ENCODE assay signal across 18 mouse cellular contexts in the genomic region with DNA sequence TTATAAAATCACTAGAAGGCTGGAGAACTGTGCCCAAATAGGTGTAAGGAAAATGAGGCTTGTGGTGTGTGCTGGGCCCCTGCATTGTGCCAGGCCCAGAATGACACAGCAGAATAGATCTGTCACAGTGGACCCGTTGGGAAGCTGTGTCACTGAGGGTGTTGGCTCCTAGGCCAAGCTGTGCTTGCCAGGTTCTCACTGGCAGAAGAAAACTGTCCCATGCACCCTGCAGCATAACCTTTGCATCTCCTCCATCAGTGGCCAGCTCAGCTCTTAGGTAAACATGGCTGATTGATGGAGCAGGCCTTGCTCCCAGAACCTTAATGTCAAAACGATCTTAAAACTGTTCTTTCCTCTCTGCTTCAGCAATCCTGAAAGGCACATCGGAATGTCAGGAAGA. TPM values are rescaled to one million over a fixed set of nuclear protein-coding genes. Genes with fewer than 3 reads are reported as not detected.
DNase-seq lines count a peak whose midpoint lies in the region; ATAC-seq and TF ChIP-seq lines count a peak whose summit lies in the region.
"Had no signal": no experiment of that assay in that cellular context is flagged by ENCODE, and none has a peak within 500 bp of the region (broad histone marks: within the 10 kb centered on the region; RNA-seq: fewer than 3 reads in every experiment).

No protein-coding gene starts in this region.

- peak; percentile 42 for DNase-seq in adrenal gland, adult 2 months
- no peak for DNase-seq in adrenal gland, postnatal 14 days
- peak; percentile 38 for DNase-seq in intestine, embryonic 14.5 days (ENCODE audit: low spot score)
- DNase-seq in frontal cortex, postnatal 25 days (ENCODE audit: low spot score in 2 of 2), result no peak
- DNase-seq in gastrocnemius, postnatal 10 days, result no peak
- DNase-seq: embryo, embryonic 11 days; gastrocnemius, adult 2 months; lung, postnatal 4 days; right cerebral cortex, postnatal 4 days had no signal

- no peak for ATAC-seq in intestine, embryonic 14.5 days (replicated peaks; ENCODE audit: low FRiP score, low TSS enrichment, low read depth)
- ATAC-seq in intestine, postnatal 0 days, result no peak
- no peak for ATAC-seq in kidney, embryonic 15.5 days (replicated peaks; ENCODE audit: low FRiP score)
- ATAC-seq: forebrain, embryonic 15.5 days; midbrain, embryonic 16.5 days had no signal

- H3K4me1 ChIP-seq in intestine, embryonic 14.5 days (replicated peaks; ENCODE audit: control insufficient read depth, insufficient read depth, low read length), result no peaks in the 10 kb centered on the region
- H3K4me1 ChIP-seq in intestine, postnatal 0 days (replicated peaks; ENCODE audit: control insufficient read depth, insufficient read depth, low read length), result no peaks in the 10 kb centered on the region
- peaks cover 41% of the 10 kb centered on the region for H3K4me1 ChIP-seq in kidney, embryonic 15.5 days
- peaks cover 30% of the 10 kb centered on the region for H3K4me1 ChIP-seq in megakaryocyte, embryonic 14.5 days
- H3K4me1 ChIP-seq: forebrain, embryonic 15.5 days; neural tube, embryonic 12.5 days had no signal

- H3K27me3 ChIP-seq in intestine, embryonic 14.5 days (replicated peaks; ENCODE audit: control insufficient read depth, insufficient read depth, low read length), result no peaks in the 10 kb centered on the region
- no peaks in the 10 kb centered on the region for H3K27me3 ChIP-seq in intestine, postnatal 0 days (replicated peaks; ENCODE audit: control insufficient read depth, insufficient read depth, low read length)
- no peaks in the 10 kb centered on the region for H3K27me3 ChIP-seq in kidney, embryonic 15.5 days
- H3K27me3 ChIP-seq in megakaryocyte, embryonic 14.5 days (replicated peaks), result no peaks in the 10 kb centered on the region
- H3K27me3 ChIP-seq: forebrain, embryonic 15.5 days; hindbrain, embryonic 13.5 days; neural tube, embryonic 12.5 days had no signal

- H3K9ac ChIP-seq in intestine, embryonic 14.5 days (ENCODE audit: low read length), result no peak overlapping the region
- no peak overlapping the region for H3K9ac ChIP-seq in intestine, postnatal 0 days (ENCODE audit: low read depth, low read length)
- H3K9ac ChIP-seq in kidney, embryonic 15.5 days, result no peak overlapping the region
- H3K9ac ChIP-seq: forebrain, embryonic 15.5 days; hindbrain, embryonic 13.5 days; neural tube, embryonic 12.5 days had no signal

- no peak for TF ChIP-seq CTCF in intestine, postnatal 0 days (IDR thresholded peaks at IDR 0.05; ENCODE audit: low read depth)

- no peaks in the 10 kb centered on the region for H3K36me3 ChIP-seq in intestine, embryonic 14.5 days (ENCODE audit: control insufficient read depth, insufficient read depth, low read length)
- H3K36me3 ChIP-seq in intestine, postnatal 0 days (ENCODE audit: control insufficient read depth, insufficient read depth), result no peaks in the 10 kb centered on the region
- H3K36me3 ChIP-seq in kidney, embryonic 15.5 days, result no peaks in the 10 kb centered on the region
- no peaks in the 10 kb centered on the region for H3K36me3 ChIP-seq in megakaryocyte, embryonic 14.5 days (replicated peaks; ENCODE audit: low read length)
- H3K36me3 ChIP-seq: forebrain, embryonic 15.5 days; hindbrain, embryonic 13.5 days; neural tube, embryonic 12.5 days had no signal

- H3K4me3 ChIP-seq in intestine, embryonic 14.5 days (ENCODE audit: low read depth, low read length), result no peak overlapping the region
- H3K4me3 ChIP-seq in intestine, postnatal 0 days (ENCODE audit: low read depth, low read length), result no peak overlapping the region
- no peak overlapping the region for H3K4me3 ChIP-seq in kidney, embryonic 15.5 days (replicated peaks)
- H3K4me3 ChIP-seq in megakaryocyte, embryonic 14.5 days (replicated peaks), result peak overlapping the region; percentile 15
- H3K4me3 ChIP-seq: forebrain, embryonic 15.5 days; gastrocnemius, adult 2 months; hindbrain, embryonic 13.5 days; layer of hippocampus, adult 2 months; neural tube, embryonic 12.5 days had no signal

- WGBS in intestine, embryonic 14.5 days, result 24% methylated on average over 3 of the region's 3 CpGs
- 37% methylated on average over 3 of the region's 3 CpGs for WGBS in intestine, postnatal 0 days
- 27% methylated on average over 3 of the region's 3 CpGs for WGBS in kidney, embryonic 15.5 days

- no peaks in the 10 kb centered on the region for H3K9me3 ChIP-seq in intestine, embryonic 14.5 days (ENCODE audit: control insufficient read depth, low read length)
- H3K9me3 ChIP-seq in intestine, postnatal 0 days (ENCODE audit: control insufficient read depth), result no peaks in the 10 kb centered on the region
- H3K9me3 ChIP-seq in kidney, embryonic 15.5 days (replicated peaks), result no peaks in the 10 kb centered on the region
- no peaks in the 10 kb centered on the region for H3K9me3 ChIP-seq in megakaryocyte, embryonic 14.5 days
- H3K9me3 ChIP-seq: forebrain, embryonic 15.5 days; hindbrain, embryonic 13.5 days; neural tube, embryonic 12.5 days had no signal

- H3K4me2 ChIP-seq in intestine, embryonic 14.5 days (ENCODE audit: low read length), result no peak overlapping the region
- H3K4me2 ChIP-seq in intestine, postnatal 0 days (replicated peaks; ENCODE audit: low read depth), result no peak overlapping the region
- no peak overlapping the region for H3K4me2 ChIP-seq in kidney, embryonic 15.5 days
- H3K4me2 ChIP-seq: forebrain, embryonic 15.5 days; hindbrain, embryonic 13.5 days; neural tube, embryonic 12.5 days had no signal

- H3K27ac ChIP-seq in intestine, embryonic 14.5 days (ENCODE audit: low read depth), result no peak overlapping the region
- no peak overlapping the region for H3K27ac ChIP-seq in intestine, postnatal 0 days (ENCODE audit: low read depth, low read length)
- H3K27ac ChIP-seq in kidney, embryonic 15.5 days, result 0 out of 2 replicates have a peak overlapping the region, but pooled peaks have one; percentile 9
- H3K27ac ChIP-seq: forebrain, embryonic 15.5 days; gastrocnemius, adult 2 months; hindbrain, embryonic 13.5 days; layer of hippocampus, adult 2 months; neural tube, embryonic 12.5 days had no signal

RNA-seq across cellular contexts. Expression of a gene that starts 4.6 kb away (rescaled TPM):
- total RNA-seq in adrenal gland, adult 2 months (2021), result under 1 TPM in 1 of 2 experiments, not detected in 1; 0.69 TPM
- 0.24 TPM in 1 of 2 replicates, not detected in the other for polyA plus RNA-seq in adrenal gland, adult 2 months (2012; rRNA removed)
- 0.34 and 0.41 TPM in 2 replicates for total RNA-seq in adrenal gland, postnatal 14 days (2021)
- not detected in 2 replicates for polyA plus RNA-seq in intestine, embryonic 14.5 days (2014; fragmentation: Nextera tagmentation; extraction: Ambion mirVana)
- polyA plus RNA-seq in intestine, postnatal 0 days (2015; fragmentation: Nextera tagmentation; extraction: Ambion mirVana), result 6.2 and 6.6 TPM in 2 replicates
- 0.19 and 0.42 TPM in 2 replicates for polyA plus RNA-seq in kidney, embryonic 15.5 days (2015; fragmentation: Nextera tagmentation; extraction: Ambion mirVana)
- polyA plus RNA-seq in megakaryocyte, embryonic 14.5 days (2012; ENCODE audit: insufficient read depth, low replicate concordance), result not detected in 2 replicates
- under 1 TPM; 0.21 to 0.38 TPM for total RNA-seq in gastrocnemius, postnatal 10 days (2021)
- total RNA-seq: gastrocnemius, adult 2 months; layer of hippocampus, adult 2 months had no signal
- polyA plus RNA-seq: hindbrain, embryonic 13.5 days; midbrain, embryonic 16.5 days; neural tube, embryonic 12.5 days had no signal

RNA-seq across cellular contexts. Expression of a gene that starts 11.9 kb away (rescaled TPM):
- 100 to 1,000 TPM; 134 to 204 TPM for total RNA-seq in adrenal gland, adult 2 months (2021)
- 29.0 and 30.5 TPM in 2 replicates for polyA plus RNA-seq in adrenal gland, adult 2 months (2012; rRNA removed)
- 253 and 277 TPM in 2 replicates for total RNA-seq in adrenal gland, postnatal 14 days (2021)
- polyA plus RNA-seq in intestine, embryonic 14.5 days (2014; fragmentation: Nextera tagmentation; extraction: Ambion mirVana), result 56.2 and 59.7 TPM in 2 replicates
- 27.6 and 30.8 TPM in 2 replicates for polyA plus RNA-seq in intestine, postnatal 0 days (2015; fragmentation: Nextera tagmentation; extraction: Ambion mirVana)
- 65.6 TPM in 2 replicates for polyA plus RNA-seq in kidney, embryonic 15.5 days (2015; fragmentation: Nextera tagmentation; extraction: Ambion mirVana)
- polyA plus RNA-seq in megakaryocyte, embryonic 14.5 days (2012; ENCODE audit: insufficient read depth, low replicate concordance), result 1.2 and 2.3 TPM in 2 replicates
- total RNA-seq in gastrocnemius, postnatal 10 days (2021), result 10 to 100 TPM; 50.9 to 53.6 TPM

RNA-seq across cellular contexts. Expression of a gene that starts 60.0 kb away (rescaled TPM):
- under 1 TPM in 1 of 2 experiments, not detected in 1; 0.07 TPM for total RNA-seq in adrenal gland, adult 2 months (2021)
- 0.04 TPM in 2 replicates for polyA plus RNA-seq in adrenal gland, adult 2 months (2012; rRNA removed)
- 0.26 TPM in 2 replicates for total RNA-seq in adrenal gland, postnatal 14 days (2021)
- polyA plus RNA-seq in intestine, embryonic 14.5 days (2014; fragmentation: Nextera tagmentation; extraction: Ambion mirVana), result 0.42 and 0.61 TPM in 2 replicates
- 0.09 and 0.10 TPM in 2 replicates for polyA plus RNA-seq in intestine, postnatal 0 days (2015; fragmentation: Nextera tagmentation; extraction: Ambion mirVana)
- polyA plus RNA-seq in kidney, embryonic 15.5 days (2015; fragmentation: Nextera tagmentation; extraction: Ambion mirVana), result 0.86 and 1.2 TPM in 2 replicates
- not detected in 2 replicates for polyA plus RNA-seq in megakaryocyte, embryonic 14.5 days (2012; ENCODE audit: insufficient read depth, low replicate concordance)
- 1 to 10 TPM in 1 of 2 experiments, under 1 TPM in 1; 0.90 to 1.1 TPM for total RNA-seq in gastrocnemius, postnatal 10 days (2021)
- total RNA-seq: gastrocnemius, adult 2 months had no signal
- polyA plus RNA-seq: liver, embryonic 16.5 days had no signal

Comparison
In these comparisons a context has a peak if more than half of its experiments do, and no peak if none do; other contexts are left out.
1. DNase-seq: peak in adrenal gland, adult 2 months (single experiment) and intestine, embryonic 14.5 days (single experiment); none in adrenal gland, postnatal 14 days (single experiment), frontal cortex, postnatal 25 days (0 of 2) and gastrocnemius, postnatal 10 days (single experiment).